In genomic region chr14:100300905-100301304, GRCm38 (mm10) we compare ENCODE assay signal across 29 mouse cellular contexts.
"Had no signal": no experiment of that assay in that cellular context is flagged by ENCODE, and none has a peak within 500 bp of the region (broad histone marks: within the 10 kb centered on the region; RNA-seq: fewer than 3 reads in every experiment).

No protein-coding gene starts in this region.

- DNase-seq: gastrocnemius, postnatal 14 days; gastrocnemius, postnatal 36 days; heart, adult 11 months; heart, adult 2 months; heart, postnatal 14 days; heart, postnatal 4 days; kidney, adult 18-20 months; kidney, adult 8-10 months; kidney, postnatal 14 days; kidney, postnatal 36 days; layer of hippocampus, adult 9-11 months; layer of hippocampus, postnatal 36 days; left cerebral cortex, postnatal 4 days had no signal

- H3K36me3 ChIP-seq: heart, embryonic 13.5 days; heart, embryonic 15.5 days; hindbrain, embryonic 10.5 days; hindbrain, embryonic 12.5 days; intestine, embryonic 15.5 days; kidney, embryonic 15.5 days; limb, embryonic 13.5 days; limb, embryonic 15.5 days; liver, embryonic 12.5 days had no signal

- H3K27me3 ChIP-seq: heart, embryonic 13.5 days; heart, embryonic 15.5 days; hindbrain, embryonic 12.5 days; intestine, embryonic 15.5 days; kidney, embryonic 15.5 days; limb, embryonic 13.5 days; limb, embryonic 15.5 days; liver, embryonic 12.5 days had no signal

- ATAC-seq: hindbrain, embryonic 16.5 days; inflammation-experienced regulatory T-cells, adult 6 months; intestine, embryonic 15.5 days; intestine, postnatal 0 days; liver, embryonic 12.5 days had no signal

- H3K4me2 ChIP-seq: heart, embryonic 11.5 days; heart, embryonic 13.5 days; heart, embryonic 15.5 days; hindbrain, embryonic 12.5 days; hindbrain, embryonic 14.5 days; intestine, embryonic 15.5 days; kidney, embryonic 15.5 days; limb, embryonic 13.5 days; limb, embryonic 15.5 days; liver, embryonic 12.5 days had no signal

- H3K4me1 ChIP-seq: heart, embryonic 13.5 days; heart, embryonic 15.5 days; hindbrain, embryonic 10.5 days; hindbrain, embryonic 12.5 days; intestine, embryonic 15.5 days; limb, embryonic 15.5 days; liver, embryonic 12.5 days had no signal

- H3K9me3 ChIP-seq: heart, embryonic 13.5 days; heart, embryonic 15.5 days; hindbrain, embryonic 12.5 days; intestine, embryonic 15.5 days; kidney, embryonic 15.5 days; limb, embryonic 13.5 days; limb, embryonic 15.5 days; liver, embryonic 12.5 days had no signal

- H3K4me3 ChIP-seq: heart, adult 2 months; heart, embryonic 13.5 days; heart, embryonic 15.5 days; hindbrain, embryonic 10.5 days; hindbrain, embryonic 12.5 days; intestine, embryonic 15.5 days; kidney, embryonic 15.5 days; limb, embryonic 13.5 days; limb, embryonic 15.5 days; liver, embryonic 12.5 days had no signal

- H3K9ac ChIP-seq: heart, embryonic 13.5 days; heart, embryonic 15.5 days; hindbrain, embryonic 12.5 days; hindbrain, embryonic 14.5 days; intestine, embryonic 15.5 days; kidney, embryonic 15.5 days; limb, embryonic 13.5 days; limb, embryonic 15.5 days; liver, embryonic 12.5 days; liver, embryonic 14.5 days had no signal

- H3K27ac ChIP-seq: heart, adult 2 months; heart, embryonic 13.5 days; heart, embryonic 15.5 days; hindbrain, embryonic 10.5 days; hindbrain, embryonic 12.5 days; hindbrain, embryonic 14.5 days; intestine, embryonic 15.5 days; kidney, embryonic 15.5 days; kidney, postnatal 0 days; limb, embryonic 13.5 days; limb, embryonic 15.5 days; liver, embryonic 12.5 days; liver, embryonic 14.5 days had no signal
